8 mouse cellular contexts compared by ENCODE assay signal in genomic region chr2:14073362-14074220, GRCm38 (mm10). TPM values are rescaled to one million over a fixed set of nuclear protein-coding genes. Genes with fewer than 3 reads are reported as not detected.
A peak's percentile ranks its signal among the peaks of the same experiment; 100 is the strongest.
DNase-seq lines count a peak whose midpoint lies in the region; ATAC-seq and TF ChIP-seq lines count a peak whose summit lies in the region.

Gene Stam (plus strand): TSS chr2:14074098.

- peak within 1 kb of the TSS; percentile 99 for H3K27ac ChIP-seq in bone marrow, adult 2 months (ENCODE audit: control insufficient read depth, insufficient read depth, low read depth, low read length, poor library complexity)
- H3K27ac ChIP-seq in embryonic facial prominence, embryonic 15.5 days (replicated peaks) = peak within 1 kb of the TSS; percentile 98
- H3K27ac ChIP-seq in limb, embryonic 14.5 days (replicated peaks; ENCODE audit: low read depth, low read length) = peak within 1 kb of the TSS; percentile 97
- H3K27ac ChIP-seq in midbrain, postnatal 0 days (ENCODE audit: low read depth, low read length) = peak within 1 kb of the TSS; percentile 97

- peak; percentile 92 for ATAC-seq in embryonic facial prominence, embryonic 15.5 days (ENCODE audit: insufficient number of reproducible peaks, low FRiP score, low TSS enrichment, low read depth)
- ATAC-seq in limb, embryonic 14.5 days (ENCODE audit: low FRiP score, low read depth) = peak; percentile 95
- ATAC-seq in midbrain, postnatal 0 days (ENCODE audit: low FRiP score) = peak; percentile 97

- no peaks in the 10 kb centered on the region for H3K27me3 ChIP-seq in embryonic facial prominence, embryonic 15.5 days
- no peaks in the 10 kb centered on the region for H3K27me3 ChIP-seq in limb, embryonic 14.5 days (ENCODE audit: control insufficient read depth, insufficient read depth, low read length)
- H3K27me3 ChIP-seq in midbrain, postnatal 0 days (ENCODE audit: insufficient read depth, low read length) = no peaks in the 10 kb centered on the region

- H3K36me3 ChIP-seq in embryonic facial prominence, embryonic 15.5 days = no peaks in the 10 kb centered on the region
- H3K36me3 ChIP-seq in limb, embryonic 14.5 days (ENCODE audit: control insufficient read depth, insufficient read depth, low read length) = no peaks in the 10 kb centered on the region
- H3K36me3 ChIP-seq in midbrain, postnatal 0 days (ENCODE audit: insufficient read depth, low read length) = no peaks in the 10 kb centered on the region

- no peak for TF ChIP-seq CTCF in bone marrow, adult 2 months (IDR thresholded peaks at IDR 0.05; ENCODE audit: control insufficient read depth, insufficient read depth, low read length)
- TF ChIP-seq CTCF in midbrain, postnatal 0 days (IDR thresholded peaks at IDR 0.05) = peak; percentile 18

- H3K9me3 ChIP-seq in embryonic facial prominence, embryonic 15.5 days (replicated peaks) = no peaks in the 10 kb centered on the region
- no peaks in the 10 kb centered on the region for H3K9me3 ChIP-seq in limb, embryonic 14.5 days (ENCODE audit: control insufficient read depth, low read length)
- no peaks in the 10 kb centered on the region for H3K9me3 ChIP-seq in midbrain, postnatal 0 days (ENCODE audit: low read length)

- H3K4me1 ChIP-seq in bone marrow, adult 2 months (ENCODE audit: control insufficient read depth, insufficient read depth, low read length) = no peaks in the 10 kb centered on the region; the same call in 1 of the 2 replicates
- peaks cover 21% of the 10 kb centered on the region for H3K4me1 ChIP-seq in embryonic facial prominence, embryonic 15.5 days
- H3K4me1 ChIP-seq in limb, embryonic 14.5 days (ENCODE audit: control insufficient read depth, insufficient read depth, low read length) = peaks cover 21% of the 10 kb centered on the region
- H3K4me1 ChIP-seq in midbrain, postnatal 0 days (ENCODE audit: insufficient read depth, low read length) = peaks cover 12% of the 10 kb centered on the region; the same call in 1 of the 2 replicates

- WGBS in bone marrow, adult 2 months = 1% methylated on average over 50 of the region's 50 CpGs
- WGBS in embryonic facial prominence, embryonic 15.5 days = under 1% methylated on average over 41 of the region's 50 CpGs
- WGBS in limb, embryonic 14.5 days = 0% methylated on average over 35 of the region's 50 CpGs
- WGBS in midbrain, postnatal 0 days = 1% methylated on average over 37 of the region's 50 CpGs

- peak within 1 kb of the TSS; percentile 98 for H3K4me3 ChIP-seq in bone marrow, adult 2 months (replicated peaks; ENCODE audit: control insufficient read depth, low read depth, low read length)
- H3K4me3 ChIP-seq in embryonic facial prominence, embryonic 15.5 days (replicated peaks) = peak within 1 kb of the TSS; percentile 88
- H3K4me3 ChIP-seq in limb, embryonic 14.5 days (replicated peaks; ENCODE audit: low read length) = peak within 1 kb of the TSS; percentile 91
- peak within 1 kb of the TSS; percentile 92 for H3K4me3 ChIP-seq in midbrain, postnatal 0 days (ENCODE audit: low read depth, low read length)

- DNase-seq in 416B (ENCODE audit: low read depth) = peak; percentile 89
- peak; percentile 90 for DNase-seq in heart, adult 8-10 months (ENCODE audit: low spot score)
- DNase-seq in kidney, adult 9 months = peak; percentile 93
- DNase-seq in limb, embryonic 14.5 days (ENCODE audit: low spot score) = peak; percentile 93
- peak; percentile 94 for DNase-seq in midbrain, postnatal 0 days (ENCODE audit: low spot score)
- peak; percentile 78 to 87 for DNase-seq in spleen, postnatal 14 days (ENCODE audit: low spot score in 2 of 2)

- peak within 1 kb of the TSS; percentile 60 for H3K4me2 ChIP-seq in embryonic facial prominence, embryonic 15.5 days (replicated peaks)
- peak within 1 kb of the TSS; percentile 66 for H3K4me2 ChIP-seq in limb, embryonic 14.5 days (replicated peaks; ENCODE audit: low read depth, low read length, severe bottlenecking)
- H3K4me2 ChIP-seq in midbrain, postnatal 0 days (ENCODE audit: low read depth, low read length, poor library complexity, severe bottlenecking) = peak within 1 kb of the TSS; percentile 61

- peak within 1 kb of the TSS; percentile 90 for H3K9ac ChIP-seq in embryonic facial prominence, embryonic 15.5 days
- H3K9ac ChIP-seq in limb, embryonic 14.5 days (ENCODE audit: low read depth, low read length, severe bottlenecking) = peak within 1 kb of the TSS; percentile 93
- peak within 1 kb of the TSS; percentile 83 for H3K9ac ChIP-seq in midbrain, postnatal 0 days (replicated peaks; ENCODE audit: low read length, poor library complexity, severe bottlenecking)

- TF ChIP-seq POLR2A in bone marrow, adult 2 months (IDR thresholded peaks at IDR 0.05; ENCODE audit: borderline replicate concordance, control insufficient read depth, low read depth, low read length) = peak; percentile 69
- TF ChIP-seq POLR2A in limb, embryonic 14.5 days (IDR thresholded peaks at IDR 0.05; ENCODE audit: borderline replicate concordance, extremely low read depth, insufficient read depth, insufficient read length) = peak; percentile 75; the same call in 1 of the 2 replicates

RNA-seq across cellular contexts. Expression of gene Stam, which starts in this region (rescaled TPM):
- 6.2 and 18.2 TPM in 2 replicates for polyA plus RNA-seq in bone marrow, adult 2 months (2011; ENCODE audit: insufficient read depth, insufficient read length, low replicate concordance, missing spikeins)
- 74.2 and 76.0 TPM in 2 replicates for polyA plus RNA-seq in embryonic facial prominence, embryonic 15.5 days (2015; fragmentation: Nextera tagmentation; extraction: Ambion mirVana)
- total RNA-seq in heart, adult 8-10 months (2022) = 10 to 100 TPM; 22.9 to 26.7 (median 23.8) TPM
- polyA plus RNA-seq in limb, embryonic 14.5 days (2012; rRNA removed) = 48.5 and 48.6 TPM in 2 replicates
- polyA plus RNA-seq in limb, embryonic 14.5 days (2014; fragmentation: Nextera tagmentation; extraction: Ambion mirVana) = 67.9 and 68.7 TPM in 2 replicates
- 93.8 and 106 TPM in 2 replicates for total RNA-seq in midbrain, postnatal 0 days (2014; rRNA removed)
- 104 and 105 TPM in 2 replicates for polyA plus RNA-seq in midbrain, postnatal 0 days (2015; fragmentation: Nextera tagmentation; extraction: Ambion mirVana)

Comparison
In these comparisons a context has a peak if more than half of its experiments do, and no peak if none do; other contexts are left out.
1. Peak in every context shown above with its lines: DNase-seq, ATAC-seq, H3K4me3 ChIP-seq and H3K27ac ChIP-seq.